Mouse (Mus musculus) intestine, embryonic 15.5 days (tissue): Measurements from ENCODE around the gene Slc16a10. TPM values are rescaled to one million over a fixed set of nuclear protein-coding genes. Genes with fewer than 3 reads are reported as not detected.

Source experiments
- ATAC-seq: fragments of 200-750 bp; cut with Nextera tagmentation; 2 replicates; pipeline ENCODE4 v1.8.0; 2017; ENCODE audit warnings: moderate TSS enrichment, moderate library complexity
- H3K27ac ChIP-seq: fragments of 300-500 bp; sonication (generic); 2 replicates; pipeline ENCODE4 v1.5.1; 2015; ENCODE audit warnings: mild to moderate bottlenecking, inconsistent platforms
- H3K27me3 ChIP-seq: fragments of 300-500 bp; sonication (generic); replicated peaks from 2 replicates; pipeline ENCODE4 v1.6.1; 2015; ENCODE audit warnings: inconsistent platforms
- H3K36me3 ChIP-seq: fragments of 300-500 bp; sonication (generic); 2 replicates; pipeline ENCODE4 v1.6.1; 2015; ENCODE audit warnings: inconsistent platforms
- H3K4me1 ChIP-seq: fragments of 300-500 bp; sonication (generic); replicated peaks from 2 replicates; pipeline ENCODE4 v1.6.1; 2015; ENCODE audit warnings: inconsistent platforms
- H3K4me2 ChIP-seq: fragments of 300-500 bp; sonication (generic); replicated peaks from 2 replicates; pipeline ENCODE4 v1.6.1; 2015; ENCODE audit warnings: mild to moderate bottlenecking, inconsistent platforms
- H3K4me3 ChIP-seq: fragments of 300-500 bp; sonication (generic); replicated peaks from 2 replicates; pipeline ENCODE4 v1.5.1; 2015; ENCODE audit warnings: inconsistent platforms
- H3K9ac ChIP-seq: fragments of 300-500 bp; sonication (generic); 2 replicates; pipeline ENCODE4 v1.6.1; 2015; ENCODE audit warnings: inconsistent platforms
- H3K9me3 ChIP-seq: fragments of 300-500 bp; sonication (generic); 2 replicates; pipeline ENCODE4 v1.6.1; 2016; ENCODE audit warnings: inconsistent platforms
- WGBS: fragments of 180-500 bp; shearing (Covaris S2); methylation state at CpG from one replicate; pipeline ENCODE4 v1.1.7; 2015; 5-methylcytosine and 5-hydroxymethylcytosine counted together
- polyA plus RNA-seq: library from polyadenylated mRNA; unstranded; fragments of >200 nt; fragmentation: Nextera tagmentation; extraction: Ambion mirVana; gene quantifications from 2 replicates; pipeline ENCODE4 v1.2.1, GENCODE M21; 2015

The Slc16a10 gene
- 36.1 and 37.4 TPM in 2 replicates for polyA plus RNA-seq

GRCm38 (mm10) chr10:40141864-40142523, at the start of gene Slc16a10:
TSS of gene Slc16a10 (minus strand) at chr10:40142258.
- peak; percentile 99 for ATAC-seq
- Histone ChIP-seq H3K9me3 (no peaks in the 10 kb centered on the region), H3K27me3 (no peaks in the 10 kb centered on the region), H3K27ac (0 out of 2 replicates have a peak within 1 kb of the TSS, but pooled peaks have one; percentile 9), H3K4me2 (peak within 1 kb of the TSS; percentile 95), H3K4me1 (0 out of 2 replicates have a peak, but pooled peaks cover 3% of the 10 kb centered on the region), H3K9ac (peak within 1 kb of the TSS; percentile 80), H3K36me3 (no peaks in the 10 kb centered on the region), H3K4me3 (peak within 1 kb of the TSS; percentile 78)
- under 1% methylated on average over 60 of the region's 76 CpGs for WGBS

DNA sequence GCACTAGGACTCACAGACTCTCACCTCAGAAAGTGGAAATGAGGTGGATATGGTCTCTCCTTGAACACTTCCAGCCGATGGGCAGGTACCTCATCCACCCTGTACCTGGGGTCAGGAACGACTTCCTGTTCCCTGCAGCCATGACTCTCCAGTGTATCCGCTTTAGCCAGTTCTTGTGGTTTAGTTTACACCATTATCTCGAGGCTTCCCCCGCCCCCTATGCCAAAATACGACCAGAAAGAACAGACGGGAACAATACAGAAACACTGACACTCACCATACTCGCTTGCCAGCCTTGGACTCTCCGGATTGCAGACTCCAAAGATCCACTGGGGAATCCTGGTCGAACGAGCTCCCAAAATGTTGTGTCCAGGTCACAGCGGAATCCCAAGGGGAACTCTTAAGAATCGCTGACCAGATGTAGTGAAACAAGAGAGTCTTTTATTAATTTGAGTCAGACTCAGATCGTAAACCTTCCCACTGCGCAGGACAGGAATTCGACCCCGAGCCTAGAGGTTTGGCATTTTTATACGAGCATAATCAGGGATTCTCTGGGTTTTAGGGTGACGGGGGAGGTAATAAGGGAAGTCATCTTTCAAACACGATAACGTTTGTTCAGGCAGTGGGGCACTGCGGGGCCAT, 49.4 kb upstream of the Slc16a10 start:
- H3K4me3 ChIP-seq, result peak overlapping the region; percentile 4; the same call in 1 of the 2 replicates
- peak overlapping the region; percentile 6; the same call in 1 of the 2 replicates for H3K9ac ChIP-seq
- peak overlapping the region; percentile 55 for H3K4me2 ChIP-seq
- H3K36me3 ChIP-seq, result no peaks in the 10 kb centered on the region
- no peaks in the 10 kb centered on the region for H3K4me1 ChIP-seq
- H3K27me3 ChIP-seq, result no peaks in the 10 kb centered on the region
- no peak for ATAC-seq
- no peak overlapping the region for H3K27ac ChIP-seq
- H3K9me3 ChIP-seq, result no peaks in the 10 kb centered on the region
- WGBS, result 24% methylated on average over 22 of the region's 22 CpGs

DNA sequence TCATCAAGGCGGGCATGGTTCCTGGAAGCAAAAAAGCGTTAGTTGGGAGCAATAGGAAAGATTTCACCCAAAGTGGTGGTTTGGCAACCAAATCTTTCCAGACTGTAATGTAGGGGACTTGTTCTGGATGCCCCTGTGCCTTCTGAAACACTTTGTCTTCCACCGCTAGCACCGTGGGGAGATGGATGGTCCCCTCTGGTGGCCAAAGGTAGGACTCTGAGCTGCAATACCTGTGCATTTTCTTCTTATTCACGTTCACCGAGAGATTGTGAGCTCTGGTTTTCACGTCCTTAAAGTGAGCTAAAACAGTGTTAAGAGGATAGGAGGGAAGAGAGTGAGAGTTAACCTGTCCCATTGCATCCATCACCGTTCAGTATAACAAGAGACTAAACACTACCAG, 48.8 kb upstream of the Slc16a10 start:
- no peak for ATAC-seq
- no peaks in the 10 kb centered on the region for H3K9me3 ChIP-seq
- H3K4me2 ChIP-seq, result no peak overlapping the region
- H3K27ac ChIP-seq, result no peak overlapping the region
- H3K9ac ChIP-seq, result no peak overlapping the region
- H3K4me3 ChIP-seq, result no peak overlapping the region
- WGBS, result 84% methylated on average over 8 of the region's 8 CpGs
- no peaks in the 10 kb centered on the region for H3K4me1 ChIP-seq
- no peaks in the 10 kb centered on the region for H3K36me3 ChIP-seq
- H3K27me3 ChIP-seq, result no peaks in the 10 kb centered on the region

DNA sequence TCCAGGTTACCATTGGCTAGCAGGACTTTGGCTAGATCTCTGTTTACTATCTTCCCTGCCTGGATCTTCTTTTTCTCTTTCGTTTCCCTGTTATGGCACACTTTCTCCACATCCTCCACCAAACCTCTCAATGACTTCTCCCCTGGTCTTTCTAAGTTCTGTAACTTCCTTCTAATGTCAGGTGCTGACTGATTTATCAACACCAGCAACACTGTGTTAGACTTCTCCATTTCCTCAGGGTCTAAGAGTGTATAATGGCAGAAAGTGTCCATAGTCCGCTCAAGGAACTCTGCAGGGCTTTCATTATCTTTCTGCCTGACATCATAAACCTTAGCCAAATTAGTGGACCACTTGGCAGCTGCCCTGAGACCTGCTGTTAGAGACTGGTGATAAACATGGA, 47.6 kb upstream of the Slc16a10 start:
- H3K9me3 ChIP-seq, result no peaks in the 10 kb centered on the region
- 84% methylated on average over 2 of the region's 2 CpGs for WGBS
- no peak overlapping the region for H3K4me2 ChIP-seq
- H3K4me1 ChIP-seq, result no peaks in the 10 kb centered on the region
- H3K36me3 ChIP-seq, result no peaks in the 10 kb centered on the region
- no peaks in the 10 kb centered on the region for H3K27me3 ChIP-seq
- no peak overlapping the region for H3K27ac ChIP-seq
- no peak overlapping the region for H3K9ac ChIP-seq
- no peak overlapping the region for H3K4me3 ChIP-seq
- ATAC-seq, result no peak

GRCm38 (mm10) chr10:40188831-40189230, 46.8 kb upstream of the Slc16a10 start:
- Histone ChIP-seq H3K4me2 (no peak overlapping the region), H3K4me1 (no peaks in the 10 kb centered on the region), H3K9ac (no peak overlapping the region), H3K27me3 (no peaks in the 10 kb centered on the region), H3K9me3 (no peaks in the 10 kb centered on the region), H3K4me3 (no peak overlapping the region), H3K36me3 (no peaks in the 10 kb centered on the region), H3K27ac (no peak overlapping the region)
- ATAC-seq, result no peak
- WGBS, result 75% methylated on average over 3 of the region's 3 CpGs

DNA sequence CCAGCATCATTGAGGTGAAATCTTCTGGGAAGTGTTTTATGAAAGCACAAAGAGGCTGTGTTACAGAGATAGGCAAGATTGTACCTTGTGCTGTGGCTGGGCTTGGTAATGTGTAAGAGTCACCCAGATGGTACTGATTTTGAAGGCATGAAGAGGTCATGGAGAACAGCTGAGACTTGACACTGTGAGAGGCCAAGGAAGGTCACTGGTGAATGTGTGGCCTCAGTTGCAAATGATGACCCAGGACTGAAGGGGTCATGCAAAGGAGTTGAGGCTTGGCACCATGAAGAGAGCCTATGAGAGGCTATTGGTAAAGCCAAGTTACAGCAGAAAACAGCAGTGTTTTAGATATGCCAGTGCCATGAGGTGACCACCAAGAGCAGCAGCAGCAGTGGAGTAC, 43.9 kb upstream of the Slc16a10 start:
- no peak overlapping the region for H3K4me2 ChIP-seq
- no peaks in the 10 kb centered on the region for H3K9me3 ChIP-seq
- H3K9ac ChIP-seq, result no peak overlapping the region
- no peaks in the 10 kb centered on the region for H3K27me3 ChIP-seq
- no peak overlapping the region for H3K4me3 ChIP-seq
- no peaks in the 10 kb centered on the region for H3K4me1 ChIP-seq
- no peak overlapping the region for H3K27ac ChIP-seq
- no peak for ATAC-seq
- no peaks in the 10 kb centered on the region for H3K36me3 ChIP-seq

GRCm38 (mm10) chr10:40180011-40180410, 38.0 kb upstream of the Slc16a10 start:
- Histone ChIP-seq H3K27ac (no peak overlapping the region), H3K4me1 (peaks cover 5% of the 10 kb centered on the region), H3K9ac (no peak overlapping the region), H3K27me3 (no peaks in the 10 kb centered on the region), H3K36me3 (no peaks in the 10 kb centered on the region), H3K4me2 (no peak overlapping the region), H3K9me3 (no peaks in the 10 kb centered on the region), H3K4me3 (no peak overlapping the region)
- no peak for ATAC-seq
- WGBS, result 61% methylated on average over 2 of the region's 2 CpGs

DNA sequence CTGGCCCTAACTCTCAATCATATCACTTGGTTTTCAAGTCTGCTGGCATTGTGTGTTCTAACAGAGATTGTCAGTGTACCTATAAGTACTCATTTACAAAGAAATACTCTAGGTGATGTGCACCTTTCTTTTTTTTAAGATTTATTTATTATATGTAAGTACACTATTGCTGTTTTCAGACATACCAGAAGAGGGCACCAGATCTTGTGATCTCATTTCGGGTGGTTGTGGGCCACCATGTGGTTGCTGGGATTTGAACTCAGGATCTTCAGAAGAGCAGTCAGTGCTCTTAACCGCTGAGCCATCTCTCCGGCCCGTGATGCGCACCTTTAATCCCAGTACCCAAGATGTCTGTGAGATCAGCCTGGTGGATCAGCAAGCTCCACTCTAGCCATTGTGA, 37.1 kb upstream of the Slc16a10 start:
- H3K4me3 ChIP-seq, result no peak overlapping the region
- no peak overlapping the region for H3K27ac ChIP-seq
- H3K9me3 ChIP-seq, result no peaks in the 10 kb centered on the region
- no peaks in the 10 kb centered on the region for H3K27me3 ChIP-seq
- no peaks in the 10 kb centered on the region for H3K36me3 ChIP-seq
- H3K4me1 ChIP-seq, result peaks cover 5% of the 10 kb centered on the region
- H3K4me2 ChIP-seq, result no peak overlapping the region
- WGBS, result 96% methylated on average over 5 of the region's 5 CpGs
- no peak overlapping the region for H3K9ac ChIP-seq
- ATAC-seq, result no peak

- peak; percentile 68 for ATAC-seq
- H3K9me3 ChIP-seq, result no peaks in the 10 kb centered on the region
- no peak overlapping the region for H3K4me3 ChIP-seq
- H3K27ac ChIP-seq, result no peak overlapping the region
- WGBS, result 29% methylated on average over 6 of the region's 6 CpGs
- peaks cover 5% of the 10 kb centered on the region for H3K4me1 ChIP-seq
- H3K9ac ChIP-seq, result no peak overlapping the region
- no peaks in the 10 kb centered on the region for H3K27me3 ChIP-seq
- H3K4me2 ChIP-seq, result no peak overlapping the region
- no peaks in the 10 kb centered on the region for H3K36me3 ChIP-seq
Observed at GRCm38 (mm10) chr10:40177323-40177962, 35.4 kb upstream of the Slc16a10 start.

DNA sequence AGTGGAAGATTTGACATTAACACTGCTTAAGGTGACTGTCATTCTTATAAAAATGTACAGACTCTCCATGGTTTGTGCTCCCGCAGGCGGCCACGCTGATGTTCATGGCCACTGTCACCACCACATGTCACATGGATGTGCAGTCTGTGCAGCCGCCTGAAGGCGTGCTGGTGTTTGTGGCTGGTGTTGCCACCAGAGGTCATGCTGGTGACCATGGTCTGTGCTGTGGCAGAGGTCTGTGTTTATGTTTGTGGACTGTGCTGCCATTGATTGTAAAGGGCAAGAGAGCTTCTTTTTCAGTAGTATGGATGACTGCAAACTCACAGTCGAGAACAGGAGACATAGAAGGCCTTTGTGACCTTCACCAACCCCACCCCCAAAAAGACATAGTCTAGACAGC, 30.1 kb upstream of the Slc16a10 start:
- no peaks in the 10 kb centered on the region for H3K4me1 ChIP-seq
- H3K9me3 ChIP-seq, result no peaks in the 10 kb centered on the region
- no peaks in the 10 kb centered on the region for H3K36me3 ChIP-seq
- H3K4me2 ChIP-seq, result no peak overlapping the region
- no peak overlapping the region for H3K27ac ChIP-seq
- H3K27me3 ChIP-seq, result no peaks in the 10 kb centered on the region
- H3K9ac ChIP-seq, result no peak overlapping the region
- ATAC-seq, result no peak
- no peak overlapping the region for H3K4me3 ChIP-seq
- WGBS, result 86% methylated on average over 6 of the region's 6 CpGs

DNA sequence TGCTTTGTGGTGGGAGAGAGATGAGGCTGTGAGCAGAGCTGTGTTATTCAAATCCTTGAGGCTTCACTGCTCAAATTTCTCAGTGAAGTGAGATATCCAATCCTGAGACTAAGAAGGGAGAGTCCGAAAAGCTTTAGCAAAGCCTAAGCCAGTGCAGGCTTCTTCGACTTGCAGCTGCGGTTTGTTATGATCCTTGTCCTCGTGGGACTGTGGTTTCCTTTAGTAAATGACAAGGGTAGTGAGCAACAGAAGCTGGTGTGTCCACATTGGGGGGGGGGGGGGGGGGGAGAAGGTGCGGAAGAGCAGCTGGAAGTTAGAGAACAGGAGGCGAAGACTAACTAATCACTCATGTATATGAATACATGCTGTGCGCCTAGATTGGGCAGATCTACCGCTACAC, 29.2 kb upstream of the Slc16a10 start:
- no peak overlapping the region for H3K9ac ChIP-seq
- H3K9me3 ChIP-seq, result no peaks in the 10 kb centered on the region
- H3K27ac ChIP-seq, result no peak overlapping the region
- H3K36me3 ChIP-seq, result no peaks in the 10 kb centered on the region
- H3K4me2 ChIP-seq, result no peak overlapping the region
- ATAC-seq, result no peak
- H3K4me1 ChIP-seq, result no peaks in the 10 kb centered on the region
- 75% methylated on average over 8 of the region's 8 CpGs for WGBS
- H3K4me3 ChIP-seq, result no peak overlapping the region
- no peaks in the 10 kb centered on the region for H3K27me3 ChIP-seq

- no peak overlapping the region for H3K4me2 ChIP-seq
- ATAC-seq, result no peak
- 90% methylated on average over 4 of the region's 4 CpGs for WGBS
Observed at GRCm38 (mm10) chr10:40170141-40170558, 28.1 kb upstream of the Slc16a10 start.

More at GRCm38 (mm10) chr10:40170141-40170558, 28.1 kb upstream of the Slc16a10 start:
- H3K9ac ChIP-seq, result no peak overlapping the region
- no peak overlapping the region for H3K4me3 ChIP-seq
- H3K27me3 ChIP-seq, result no peaks in the 10 kb centered on the region
- no peaks in the 10 kb centered on the region for H3K9me3 ChIP-seq
- H3K4me1 ChIP-seq, result no peaks in the 10 kb centered on the region
- H3K36me3 ChIP-seq, result no peaks in the 10 kb centered on the region
- H3K27ac ChIP-seq, result no peak overlapping the region
